Mouse (Mus musculus): Measurements from ENCODE around the gene Zbtb7b.

Zbtb7b gene

GRCm38 (mm10) chr3:89332476-89332875 is 62.1 kb downstream of the Zbtb7b start:
- no peak for DNase-seq

DNA sequence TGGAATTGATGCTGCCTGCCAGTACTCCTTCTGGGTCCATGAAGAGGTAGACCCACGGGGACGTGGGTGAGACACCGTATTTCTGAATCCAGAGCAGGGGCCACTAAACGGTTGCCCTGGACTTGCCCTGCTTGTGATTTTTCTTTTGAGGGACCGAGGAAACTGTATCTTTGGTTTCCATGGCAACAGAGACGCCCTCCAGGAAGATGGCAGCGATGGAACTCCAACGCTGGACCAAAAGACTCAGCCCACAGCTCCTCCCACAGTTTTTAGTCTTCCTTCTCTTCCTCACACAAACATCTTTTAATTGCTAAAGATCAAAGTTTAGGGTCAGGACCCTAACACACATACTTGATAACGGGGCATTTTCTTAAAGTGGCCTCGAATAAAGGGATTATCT is 62.6 kb downstream of the Zbtb7b start:
- no peak for DNase-seq

GRCm38 (mm10) chr3:89331561-89331960 is 63.0 kb downstream of the Zbtb7b start:
- DNase-seq: no peak

DNA sequence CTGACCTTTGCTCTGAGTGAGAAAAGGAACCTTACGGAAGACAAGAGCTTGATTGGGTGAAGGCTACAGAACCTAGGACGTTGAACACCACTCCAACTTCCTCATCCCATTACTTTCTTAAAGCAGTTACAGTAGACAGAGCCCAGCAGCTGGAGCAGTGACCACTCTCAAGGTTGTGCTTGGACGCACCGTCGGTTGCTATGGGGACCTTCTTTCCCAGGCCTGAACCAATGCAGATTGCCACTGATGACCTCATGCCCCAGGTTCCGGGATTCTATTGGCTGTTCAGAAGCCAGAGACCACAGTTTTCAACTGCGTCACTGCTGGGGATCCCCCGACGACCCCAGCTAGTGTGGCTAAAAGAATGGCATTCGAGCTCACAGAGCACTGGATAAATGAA is 63.6 kb downstream of the Zbtb7b start:
- no peak for DNase-seq

- DNase-seq: no peak
Measured at GRCm38 (mm10) chr3:89330346-89330745, 64.2 kb downstream of the Zbtb7b start.

DNA sequence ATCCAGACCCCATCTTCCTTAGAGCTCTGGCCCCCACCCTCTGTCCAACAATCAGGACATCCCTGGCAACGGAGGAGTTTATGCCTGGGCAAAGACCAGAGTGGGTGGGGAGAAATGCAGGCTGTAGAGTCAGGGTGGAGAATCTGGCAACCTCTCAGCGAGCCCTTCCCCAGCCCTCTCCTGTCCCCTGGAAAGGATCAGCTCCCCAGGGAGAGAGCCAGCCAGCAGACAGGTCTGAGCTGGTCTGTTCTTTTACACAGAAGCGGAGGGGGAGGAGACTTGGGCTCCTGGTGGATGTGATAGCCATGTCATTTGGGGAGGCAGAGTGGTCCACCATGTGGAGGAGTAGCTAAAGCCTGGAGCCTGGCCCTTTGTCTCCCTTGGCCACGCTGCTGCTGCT is 66.0 kb downstream of the Zbtb7b start:
- DNase-seq: no peak
